Mouse (Mus musculus): ENCODE data around the gene E2f2. TPM values are rescaled to one million over a fixed set of nuclear protein-coding genes. Genes with fewer than 3 reads are reported as not detected.
A peak's percentile ranks its signal among the peaks of the same experiment; 100 is the strongest.

E2f2 gene
- polyA plus RNA-seq, 1 experiment from 2014 or later: 9.7 TPM

DNA sequence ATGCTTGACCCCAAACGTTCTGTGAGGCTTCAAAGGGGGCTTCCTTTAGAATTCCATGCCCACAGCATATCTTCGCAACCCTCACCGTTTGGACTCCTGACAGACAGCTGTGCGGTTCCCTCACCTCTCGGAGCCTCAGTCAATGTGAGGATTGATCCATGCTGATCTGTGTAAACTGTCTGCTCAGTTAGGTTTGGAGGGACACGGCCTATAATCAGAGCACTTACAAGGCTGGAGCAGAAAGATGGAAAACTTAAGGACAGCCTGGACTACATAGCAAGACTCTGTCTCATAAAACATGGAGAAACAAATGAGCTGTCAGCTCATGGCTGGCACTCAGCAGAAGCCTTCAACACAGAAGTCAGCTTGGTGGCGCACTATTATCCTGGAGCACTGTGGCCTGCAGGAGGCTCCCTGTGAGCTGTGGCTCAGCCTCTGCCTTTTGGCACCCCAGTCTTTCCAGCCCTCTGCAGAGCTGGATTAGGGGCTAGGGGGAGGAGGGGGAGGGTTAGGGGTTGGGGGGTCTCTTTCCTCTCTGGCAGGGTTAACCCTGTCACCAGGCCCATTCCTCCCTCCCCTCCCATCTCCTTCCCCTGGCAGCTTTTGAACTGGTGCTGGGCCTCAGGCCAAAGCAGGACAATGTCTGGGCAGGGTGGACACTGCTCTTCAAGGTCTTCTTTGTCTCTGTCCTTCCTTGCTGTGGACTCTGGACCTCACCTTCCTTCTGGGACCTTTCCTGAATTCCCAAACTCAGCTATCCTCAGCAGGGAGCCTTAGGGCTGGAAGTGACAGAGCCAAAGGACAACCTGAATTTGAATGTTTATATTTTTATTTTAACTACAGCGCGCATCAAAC, 36.1 kb upstream of the E2f2 start:
- no peak for ATAC-seq (replicated peaks; ENCODE audit: low FRiP score)
- Histone ChIP-seq H3K27me3 (no peaks in the 10 kb centered on the region), H3K9ac (peak overlapping the region; percentile 61; the same call in 1 of the 2 replicates), H3K36me3 (no peaks in the 10 kb centered on the region), H3K27ac (peak overlapping the region; percentile 99), H3K4me1 (peaks cover 65% of the 10 kb centered on the region), H3K4me2 (peak overlapping the region; percentile 74), H3K9me3 (replicated peaks) (no peaks in the 10 kb centered on the region), H3K4me3 (replicated peaks) (peak overlapping the region; percentile 44)
- WGBS: 35% methylated on average over 9 of the region's 9 CpGs

DNA sequence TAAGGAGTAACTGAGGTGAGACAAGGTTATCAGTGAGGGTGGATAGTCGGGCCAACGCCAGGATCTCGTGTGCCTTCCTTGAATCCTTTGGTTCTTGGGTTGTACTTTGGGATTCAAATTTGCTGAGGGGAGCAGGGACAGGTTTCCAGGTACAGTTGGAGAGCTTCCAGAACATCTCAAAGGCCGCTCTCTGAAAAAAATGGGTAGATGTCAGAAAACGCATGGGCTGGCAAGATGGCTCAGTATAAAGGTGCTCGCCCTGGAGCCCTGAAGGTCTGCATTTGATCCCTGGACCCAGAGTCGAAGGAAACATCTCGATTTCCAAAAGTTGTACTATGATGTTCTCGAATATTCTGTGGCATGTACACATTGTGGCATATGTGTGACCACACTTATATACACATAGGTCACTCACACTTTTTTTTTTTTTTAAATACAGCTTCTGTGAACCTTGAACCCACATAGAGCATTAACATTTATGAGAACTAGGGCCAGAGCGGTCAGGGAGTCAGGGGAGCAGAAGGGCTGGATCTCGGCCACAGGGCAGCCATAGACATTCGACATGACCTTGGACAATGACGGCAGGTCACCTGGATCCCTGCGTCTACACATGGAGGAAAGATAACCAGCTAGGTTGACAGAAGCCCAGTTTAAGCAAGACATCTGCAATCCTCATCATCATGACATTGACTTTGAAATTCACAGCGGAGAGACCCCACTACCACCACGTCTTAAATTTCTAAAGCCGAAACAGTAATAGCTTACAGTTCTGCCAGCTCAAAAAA, 32.7 kb upstream of the E2f2 start:
- no peak for ATAC-seq (replicated peaks; ENCODE audit: low FRiP score)
- Histone ChIP-seq H3K4me3 (replicated peaks) (0 out of 2 replicates have a peak overlapping the region, but pooled peaks have one; percentile 18), H3K27ac (peak overlapping the region; percentile 100), H3K27me3 (no peaks in the 10 kb centered on the region), H3K9ac (no peak overlapping the region), H3K4me2 (peak overlapping the region; percentile 73), H3K4me1 (peaks cover 73% of the 10 kb centered on the region), H3K36me3 (no peaks in the 10 kb centered on the region), H3K9me3 (replicated peaks) (no peaks in the 10 kb centered on the region)
- whole genome bisulfite sequencing: 45% methylated on average over 17 of the region's 17 CpGs

DNA sequence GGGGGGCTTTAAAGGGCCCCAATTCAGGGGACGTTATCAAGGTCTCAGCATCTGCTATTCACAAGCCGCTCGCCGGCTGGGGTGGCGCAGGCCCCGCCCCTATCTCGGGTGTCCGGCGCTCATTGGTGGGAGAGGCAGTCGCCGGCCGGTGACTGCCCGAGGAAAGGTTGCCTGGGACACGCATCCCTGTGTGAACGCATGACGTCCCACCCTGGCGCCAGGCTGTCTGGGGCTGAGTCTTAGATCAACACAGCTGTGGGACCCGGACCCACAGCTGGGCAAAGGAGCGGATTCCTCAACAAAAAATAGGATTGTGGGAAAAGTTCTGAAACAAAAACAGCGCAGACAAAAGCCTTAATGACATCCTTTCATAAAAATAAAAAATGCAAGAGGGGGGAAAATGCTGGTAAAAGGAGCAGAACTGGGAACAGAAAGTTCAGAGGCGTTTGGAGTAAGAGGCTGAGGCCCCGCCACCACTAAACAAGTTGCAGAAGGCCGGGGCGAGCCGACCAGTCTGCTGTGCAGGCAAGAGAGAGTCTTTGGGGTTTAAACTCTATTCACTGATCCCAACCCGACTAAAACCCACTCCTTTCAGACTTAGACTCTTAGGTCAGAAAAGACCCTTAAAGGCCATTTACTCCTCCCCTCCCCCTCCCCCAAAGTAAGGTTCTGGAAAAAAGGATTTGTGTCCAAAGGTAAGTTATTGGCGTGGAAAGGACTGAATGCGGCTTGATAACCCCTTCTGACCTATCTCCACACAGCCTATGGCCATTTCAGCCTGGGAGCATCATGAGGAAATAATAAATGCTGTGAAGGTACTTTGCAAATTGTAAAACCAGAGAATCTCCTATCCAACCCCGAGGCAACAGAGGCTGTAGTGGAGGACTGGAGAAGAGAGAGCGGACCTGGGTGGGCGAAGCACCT, 31.6 kb upstream of the E2f2 start:
- WGBS: 6% methylated on average over 31 of the region's 31 CpGs
- Histone ChIP-seq H3K27me3 (no peaks in the 10 kb centered on the region), H3K36me3 (0 out of 2 replicates have a peak, but pooled peaks cover 7% of the 10 kb centered on the region), H3K4me3 (replicated peaks) (peak overlapping the region; percentile 18), H3K9me3 (replicated peaks) (no peaks in the 10 kb centered on the region), H3K9ac (peak overlapping the region; percentile 31; the same call in 1 of the 2 replicates), H3K4me1 (peaks cover 68% of the 10 kb centered on the region), H3K27ac (peak overlapping the region; percentile 100), H3K4me2 (peak overlapping the region; percentile 73)
- ATAC-seq (replicated peaks; ENCODE audit: low FRiP score): peak; percentile 91

DNA sequence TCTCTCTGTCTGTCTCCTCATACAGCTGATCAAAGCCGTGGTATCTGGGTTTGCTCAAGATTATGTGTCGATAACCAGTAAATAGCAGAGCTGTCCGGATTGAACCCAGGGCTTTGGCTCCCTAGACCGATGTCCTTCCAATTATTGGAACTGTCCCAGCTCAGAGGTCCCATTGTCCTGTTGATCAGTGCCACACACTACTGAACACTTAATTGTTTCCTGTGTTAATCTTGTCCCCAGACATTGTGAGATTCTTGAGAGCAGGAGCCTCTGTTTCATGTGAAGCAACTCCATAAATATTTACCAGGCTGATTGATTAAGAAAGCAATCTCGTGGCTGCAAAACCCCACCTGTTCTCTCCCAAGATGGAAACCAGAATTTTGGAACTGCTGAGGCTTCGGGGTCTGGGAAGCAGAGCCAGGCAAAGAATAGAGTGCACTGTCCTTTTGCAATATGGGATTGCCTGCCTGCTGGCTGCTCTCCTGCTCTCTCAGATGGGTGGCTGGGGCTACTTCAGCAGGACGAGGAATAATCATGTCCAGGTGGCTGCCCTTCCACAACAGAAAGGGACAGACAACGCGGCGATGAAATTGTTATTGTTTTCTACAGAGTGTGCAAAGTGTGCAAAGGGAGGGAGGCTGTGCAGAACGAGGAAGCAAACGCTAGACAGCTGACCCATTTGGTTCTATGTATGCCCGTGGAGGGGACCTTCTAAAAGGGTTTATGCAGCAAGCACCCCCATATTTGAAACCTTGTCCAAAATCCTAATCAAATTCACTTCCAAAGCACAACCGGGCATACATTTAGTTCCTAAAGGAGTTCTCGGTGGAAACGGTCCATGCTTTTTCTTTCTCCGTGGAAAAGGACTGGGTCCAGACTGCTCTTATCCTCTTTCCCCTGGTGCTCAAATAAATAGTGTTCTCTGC, 29.7 kb upstream of the E2f2 start:
- H3K36me3 ChIP-seq: 0 out of 2 replicates have a peak, but pooled peaks cover 7% of the 10 kb centered on the region
- H3K9ac ChIP-seq: peak overlapping the region; percentile 39
- peak overlapping the region; percentile 100 for H3K27ac ChIP-seq
- H3K27me3 ChIP-seq: no peaks in the 10 kb centered on the region
- 9% methylated on average over 17 of the region's 17 CpGs for WGBS
- H3K4me2 ChIP-seq: peak overlapping the region; percentile 73
- no peak for ATAC-seq (replicated peaks; ENCODE audit: low FRiP score)
- H3K4me3 ChIP-seq (replicated peaks): peak overlapping the region; percentile 94
- peaks cover 73% of the 10 kb centered on the region for H3K4me1 ChIP-seq
- no peaks in the 10 kb centered on the region for H3K9me3 ChIP-seq (replicated peaks)

DNA sequence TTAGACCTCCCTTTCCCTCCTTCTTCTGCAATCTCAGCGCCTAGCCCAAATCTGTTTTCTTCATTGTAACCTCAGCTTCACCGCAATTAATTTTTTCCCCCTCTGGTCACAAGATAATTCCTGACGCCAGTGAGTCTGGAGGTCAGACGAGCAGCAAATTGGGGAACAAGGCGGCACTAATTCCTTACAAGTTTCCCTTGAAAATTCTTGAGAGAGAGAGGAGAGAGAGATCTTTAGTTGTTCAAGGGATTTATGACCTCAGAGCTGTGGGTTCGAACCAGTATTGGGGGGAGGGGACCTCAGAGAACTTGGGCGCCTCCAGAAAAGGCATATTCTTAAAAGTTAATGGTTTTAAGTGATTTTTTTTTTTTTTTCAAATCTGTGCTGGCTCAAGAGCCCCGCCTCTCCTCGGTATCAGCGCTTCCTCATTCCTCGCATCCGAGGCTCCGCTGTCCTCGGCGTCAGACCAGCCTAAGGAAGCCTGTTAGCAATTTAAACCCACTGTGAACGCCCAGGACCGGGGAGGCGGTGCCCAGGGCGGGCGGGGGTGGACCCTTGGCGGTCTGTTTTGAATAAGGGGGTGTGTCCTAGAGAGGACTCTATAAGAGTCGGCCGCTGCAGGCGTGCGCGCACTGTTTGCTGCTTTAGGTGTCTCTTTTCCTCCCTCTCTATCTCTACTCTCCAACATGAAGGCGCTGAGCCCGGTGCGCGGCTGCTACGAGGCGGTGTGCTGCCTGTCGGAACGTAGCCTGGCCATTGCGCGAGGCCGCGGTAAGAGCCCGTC, 28.8 kb upstream of the E2f2 start, which contains the start of gene Id3:
TSS of gene Id3 (plus strand) at position 305 of the 784 bp plus-strand sequence.
- H3K36me3 ChIP-seq: 0 out of 2 replicates have a peak, but pooled peaks cover 7% of the 10 kb centered on the region
- WGBS: under 1% methylated on average over 39 of the region's 39 CpGs
- no peaks in the 10 kb centered on the region for H3K9me3 ChIP-seq (replicated peaks)
- H3K27me3 ChIP-seq: no peaks in the 10 kb centered on the region
- peak; percentile 85 for ATAC-seq (replicated peaks; ENCODE audit: low FRiP score)
- peak within 1 kb of the TSS; percentile 100 for H3K27ac ChIP-seq
- peaks cover 77% of the 10 kb centered on the region for H3K4me1 ChIP-seq
- H3K4me2 ChIP-seq: peak within 1 kb of the TSS; percentile 73
- H3K9ac ChIP-seq: peak within 1 kb of the TSS; percentile 97
- peak within 1 kb of the TSS; percentile 94 for H3K4me3 ChIP-seq (replicated peaks)

DNA sequence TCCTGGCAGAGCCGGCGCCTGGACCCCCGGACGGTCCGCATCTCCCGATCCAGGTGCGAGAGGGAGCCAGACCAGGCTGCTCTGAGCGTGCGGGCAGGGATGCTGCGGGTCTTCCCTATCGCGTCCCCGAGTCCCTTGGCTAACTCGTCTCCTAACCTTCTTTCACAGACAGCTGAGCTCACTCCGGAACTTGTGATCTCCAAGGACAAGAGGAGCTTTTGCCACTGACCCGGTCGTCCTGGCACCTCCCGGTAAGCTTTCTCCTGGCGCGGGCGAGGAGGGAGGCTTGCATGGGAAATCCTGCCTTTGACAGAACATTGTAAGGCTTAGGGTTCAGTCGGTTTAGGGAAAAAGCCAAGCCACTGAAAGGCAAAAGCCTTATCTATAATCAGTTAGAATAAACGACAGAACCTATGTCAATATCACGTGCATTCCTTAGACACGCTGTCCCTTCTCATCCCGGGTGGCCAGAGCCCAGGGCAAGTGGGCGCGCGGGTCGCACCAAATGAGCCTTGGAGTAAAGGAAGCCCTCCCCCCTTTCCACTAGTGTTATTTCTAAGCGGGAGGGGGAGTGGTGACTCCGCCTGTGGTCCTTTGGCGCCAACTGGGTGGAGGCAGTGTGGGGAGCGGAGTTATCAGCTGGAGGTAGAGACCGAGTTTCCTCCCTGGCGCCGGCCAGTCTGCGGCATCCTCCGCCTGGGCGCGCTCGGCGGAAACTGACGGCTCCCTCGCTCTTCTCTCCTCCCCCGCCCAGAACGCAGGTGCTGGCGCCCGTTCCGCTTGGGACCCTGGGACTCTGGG, 27.9 kb upstream of the E2f2 start:
- Histone ChIP-seq H3K36me3 (0 out of 2 replicates have a peak, but pooled peaks cover 7% of the 10 kb centered on the region), H3K9me3 (replicated peaks) (no peaks in the 10 kb centered on the region), H3K9ac (peak overlapping the region; percentile 97), H3K27me3 (no peaks in the 10 kb centered on the region), H3K27ac (peak overlapping the region; percentile 100), H3K4me2 (peak overlapping the region; percentile 73), H3K4me1 (peaks cover 77% of the 10 kb centered on the region), H3K4me3 (replicated peaks) (peak overlapping the region; percentile 94)
- ATAC-seq (replicated peaks; ENCODE audit: low FRiP score): peak; percentile 3; the same call in 1 of the 2 replicates
- WGBS: under 1% methylated on average over 50 of the region's 50 CpGs

DNA sequence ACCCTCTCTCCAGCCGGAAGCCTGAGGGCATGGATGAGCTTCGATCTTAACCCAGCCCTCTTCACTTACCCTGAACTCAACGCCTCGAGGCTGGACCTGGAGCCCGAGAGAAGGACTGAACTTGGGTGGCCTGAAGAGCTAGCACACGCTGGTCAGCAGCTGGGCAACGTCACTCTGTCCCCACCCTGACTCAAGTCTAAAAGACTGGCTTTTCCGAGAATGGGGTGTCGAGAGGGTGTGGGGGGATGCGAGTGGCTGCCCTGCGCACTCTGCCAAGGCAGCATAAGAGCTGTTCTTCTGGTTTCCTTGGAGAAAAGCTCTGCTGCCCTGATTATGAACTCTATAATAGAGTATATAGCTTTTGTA, 27.3 kb upstream of the E2f2 start:
- Histone ChIP-seq H3K27ac (peak overlapping the region; percentile 100), H3K9me3 (replicated peaks) (no peaks in the 10 kb centered on the region), H3K27me3 (no peaks in the 10 kb centered on the region), H3K9ac (peak overlapping the region; percentile 97), H3K4me2 (peak overlapping the region; percentile 73), H3K4me3 (replicated peaks) (peak overlapping the region; percentile 94), H3K4me1 (peaks cover 72% of the 10 kb centered on the region), H3K36me3 (0 out of 2 replicates have a peak, but pooled peaks cover 7% of the 10 kb centered on the region)
- under 1% methylated on average over 11 of the region's 11 CpGs for WGBS
- no peak for ATAC-seq (replicated peaks; ENCODE audit: low FRiP score)

DNA sequence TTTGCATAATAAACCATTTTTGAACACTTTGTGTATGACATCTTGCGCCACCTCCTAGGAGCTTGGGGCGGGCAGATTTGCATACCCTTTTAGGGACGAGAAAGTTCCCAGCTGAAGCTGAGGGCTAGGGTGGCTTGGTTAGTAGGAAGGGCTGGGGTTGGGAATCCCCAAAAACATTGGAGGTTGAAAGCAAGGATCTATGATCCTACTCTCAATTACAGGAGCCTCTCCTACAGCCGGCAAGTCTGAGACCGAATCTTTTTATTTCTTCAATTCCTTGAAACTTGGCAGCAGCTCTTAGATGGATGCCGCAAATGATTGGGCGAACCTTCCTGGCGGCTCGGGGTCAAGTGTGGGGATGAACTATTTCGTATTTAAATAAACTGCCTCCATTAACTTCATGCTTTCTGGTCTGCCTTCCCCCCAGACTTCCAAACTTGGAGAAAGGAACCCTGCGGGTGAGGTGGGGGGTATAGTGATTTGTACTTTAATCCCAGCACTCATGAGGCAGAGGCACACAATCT, 26.8 kb upstream of the E2f2 start:
- H3K36me3 ChIP-seq: 0 out of 2 replicates have a peak, but pooled peaks cover 7% of the 10 kb centered on the region
- H3K4me3 ChIP-seq (replicated peaks): peak overlapping the region; percentile 94
- peak overlapping the region; percentile 97 for H3K9ac ChIP-seq
- peak overlapping the region; percentile 100 for H3K27ac ChIP-seq
- peaks cover 72% of the 10 kb centered on the region for H3K4me1 ChIP-seq
- no peak for ATAC-seq (replicated peaks; ENCODE audit: low FRiP score)
- no peaks in the 10 kb centered on the region for H3K9me3 ChIP-seq (replicated peaks)
- H3K4me2 ChIP-seq: peak overlapping the region; percentile 73
- H3K27me3 ChIP-seq: no peaks in the 10 kb centered on the region
- 4% methylated on average over 11 of the region's 11 CpGs for WGBS

DNA sequence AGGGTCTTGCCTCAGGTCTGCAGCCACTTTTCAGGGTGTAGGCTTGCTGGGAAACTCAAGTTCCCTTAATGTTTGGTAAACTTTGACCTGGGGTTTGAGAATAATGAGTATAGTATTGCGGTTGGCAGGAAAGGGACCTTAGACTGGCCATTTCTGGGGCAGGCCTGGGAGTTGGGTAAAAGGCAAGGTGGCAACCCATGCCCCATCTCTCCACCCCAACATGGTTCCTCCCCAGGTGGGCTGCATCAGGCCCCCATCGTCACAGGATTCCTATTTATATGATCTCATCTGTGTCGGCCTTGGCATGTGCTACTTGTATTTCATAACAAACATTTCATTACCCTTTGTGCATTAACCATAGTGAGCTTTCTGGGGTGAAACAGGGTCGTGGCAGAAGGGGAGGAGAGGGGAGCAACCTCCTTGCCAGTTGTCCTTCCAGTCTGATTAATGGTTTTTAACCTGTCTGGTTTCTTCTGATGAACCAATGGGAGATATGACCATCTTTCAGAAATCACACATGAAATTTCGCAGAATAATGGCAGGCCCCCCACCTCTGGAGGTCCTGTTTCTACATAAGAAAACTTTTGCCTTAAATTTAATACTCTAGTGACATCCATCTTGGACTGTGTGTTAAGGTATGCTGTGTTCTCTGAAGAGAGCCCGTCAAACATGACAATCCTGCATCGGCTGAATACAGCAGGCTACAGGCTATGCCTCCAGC, 26.0 kb upstream of the E2f2 start:
- ATAC-seq (replicated peaks; ENCODE audit: low FRiP score): no peak
- Histone ChIP-seq H3K27ac (peak overlapping the region; percentile 100), H3K36me3 (0 out of 2 replicates have a peak, but pooled peaks cover 7% of the 10 kb centered on the region), H3K9ac (peak overlapping the region; percentile 97), H3K4me1 (peaks cover 69% of the 10 kb centered on the region), H3K27me3 (no peaks in the 10 kb centered on the region), H3K9me3 (replicated peaks) (no peaks in the 10 kb centered on the region), H3K4me2 (peak overlapping the region; percentile 73), H3K4me3 (replicated peaks) (peak overlapping the region; percentile 94)
- WGBS: 4% methylated on average over 7 of the region's 7 CpGs

Measured in kidney, embryonic 15.5 days (tissue).